Mouse (Mus musculus) spleen, adult 2 months (tissue): ENCODE measurements at regions not wholly inside any gene's neighbourhood (a gene's known extent, or its start where the extent isn't known, plus 50 kb on each side); places are given as distances from the start of the nearest gene placed in this dataset.

Source experiments
- CTCF ChIP-seq: fragments of 200-500 bp; IDR thresholded peaks from 2 replicates; pipeline ENCODE4 v1.5.1; 2011; ENCODE audit warnings: mild to moderate bottlenecking, inconsistent platforms; ENCODE audit not compliant: insufficient read depth, insufficient read length, insufficient replicate concordance; ENCODE audit errors: extremely low read depth
- POLR2A ChIP-seq: fragments of 200-500 bp; IDR thresholded peaks from 2 replicates; pipeline ENCODE4 v1.6.1; 2011; ENCODE audit warnings: low read depth, low read length, inconsistent platforms

- TF ChIP-seq CTCF: no peak
- no peak for TF ChIP-seq POLR2A
Measured at GRCm38 (mm10) chr13:44210123-44210522, 425.5 kb downstream of the Cd83 start.
